Mouse (Mus musculus): ENCODE data around the gene Usp10. TPM values are rescaled to one million over a fixed set of nuclear protein-coding genes. Genes with fewer than 3 reads are reported as not detected.

Gene Usp10
- total RNA-seq, 2 experiments from 2014 or later: 83.1 to 87.0 TPM

GRCm38 (mm10) chr8:119952282-119952681 is 42.1 kb downstream of the Usp10 start:
- no peak for ATAC-seq (replicated peaks; ENCODE audit: low FRiP score, poor library complexity, severe bottlenecking)

GRCm38 (mm10) chr8:119952747-119953146 is 42.6 kb downstream of the Usp10 start:
- ATAC-seq (replicated peaks; ENCODE audit: low FRiP score, poor library complexity, severe bottlenecking): no peak

- no peak for ATAC-seq (replicated peaks; ENCODE audit: low FRiP score, poor library complexity, severe bottlenecking)
Measured at GRCm38 (mm10) chr8:119955333-119955732, 45.2 kb downstream of the Usp10 start.

- no peak for ATAC-seq (replicated peaks; ENCODE audit: low FRiP score, poor library complexity, severe bottlenecking)
Measured at GRCm38 (mm10) chr8:119958076-119958475, 47.9 kb downstream of the Usp10 start.

GRCm38 (mm10) chr8:119960531-119961104 is 50.5 kb downstream of the Usp10 start:
- no peak for ATAC-seq (replicated peaks; ENCODE audit: low FRiP score, poor library complexity, severe bottlenecking)

- ATAC-seq (replicated peaks; ENCODE audit: low FRiP score, poor library complexity, severe bottlenecking): no peak
Measured at GRCm38 (mm10) chr8:119964859-119965258, 54.7 kb downstream of the Usp10 start.

- peak; percentile 34; the same call in 1 of the 2 replicates for ATAC-seq (replicated peaks; ENCODE audit: low FRiP score, poor library complexity, severe bottlenecking)
Measured at GRCm38 (mm10) chr8:119967435-119967834, 57.3 kb downstream of the Usp10 start.

- no peak for ATAC-seq (replicated peaks; ENCODE audit: low FRiP score, poor library complexity, severe bottlenecking)
Measured at GRCm38 (mm10) chr8:119970169-119970568, 60.0 kb downstream of the Usp10 start.

GRCm38 (mm10) chr8:119972558-119972957 is 62.4 kb downstream of the Usp10 start:
- ATAC-seq (replicated peaks; ENCODE audit: low FRiP score, poor library complexity, severe bottlenecking): no peak

- ATAC-seq (replicated peaks; ENCODE audit: low FRiP score, poor library complexity, severe bottlenecking): no peak
Measured at GRCm38 (mm10) chr8:119978770-119979381, 68.7 kb downstream of the Usp10 start.

- no peak for ATAC-seq (replicated peaks; ENCODE audit: low FRiP score, poor library complexity, severe bottlenecking)
Measured at GRCm38 (mm10) chr8:119981253-119981652, 71.1 kb downstream of the Usp10 start.

GRCm38 (mm10) chr8:119984085-119984484 is 73.9 kb downstream of the Usp10 start:
- peak; percentile 74 for ATAC-seq (replicated peaks; ENCODE audit: low FRiP score, poor library complexity, severe bottlenecking)

GRCm38 (mm10) chr8:119986174-119986573 is 76.0 kb downstream of the Usp10 start:
- ATAC-seq (replicated peaks; ENCODE audit: low FRiP score, poor library complexity, severe bottlenecking): no peak

GRCm38 (mm10) chr8:119988087-119988486 is 77.9 kb downstream of the Usp10 start:
- ATAC-seq (replicated peaks; ENCODE audit: low FRiP score, poor library complexity, severe bottlenecking): no peak

- 0 out of 2 replicates have a peak, but pooled peaks have one; percentile 48 for ATAC-seq (replicated peaks; ENCODE audit: low FRiP score, poor library complexity, severe bottlenecking)
Measured at GRCm38 (mm10) chr8:119992249-119992648, 82.1 kb downstream of the Usp10 start, which contains the start of gene Crispld2. Gene Crispld2 (plus strand): TSS chr8:119992438.

GRCm38 (mm10) chr8:119994114-119994513 is 84.0 kb downstream of the Usp10 start:
- ATAC-seq (replicated peaks; ENCODE audit: low FRiP score, poor library complexity, severe bottlenecking): no peak

- ATAC-seq (replicated peaks; ENCODE audit: low FRiP score, poor library complexity, severe bottlenecking): no peak
Measured at GRCm38 (mm10) chr8:119994556-119994955, 84.4 kb downstream of the Usp10 start.

GRCm38 (mm10) chr8:119997266-119997665 is 87.1 kb downstream of the Usp10 start:
- ATAC-seq (replicated peaks; ENCODE audit: low FRiP score, poor library complexity, severe bottlenecking): no peak

GRCm38 (mm10) chr8:120000461-120000860 is 90.3 kb downstream of the Usp10 start:
- no peak for ATAC-seq (replicated peaks; ENCODE audit: low FRiP score, poor library complexity, severe bottlenecking)

GRCm38 (mm10) chr8:120001712-120002111 is 91.6 kb downstream of the Usp10 start:
- ATAC-seq (replicated peaks; ENCODE audit: low FRiP score, poor library complexity, severe bottlenecking): no peak

GRCm38 (mm10) chr8:120002348-120002747 is 92.2 kb downstream of the Usp10 start:
- no peak for ATAC-seq (replicated peaks; ENCODE audit: low FRiP score, poor library complexity, severe bottlenecking)

Measured in erythroblast, adult 5-6 weeks (primary cell).